Mouse (Mus musculus): ENCODE measurements around the gene Nupl2.
A peak's percentile ranks its signal among the peaks of the same experiment; 100 is the strongest.

Nupl2 gene

GRCm38 (mm10) chr5:24164789-24165445 is at the start of gene Nupl2:
TSS of gene Nupl2 (plus strand) at chr5:24164963.
- DNase-seq = peak; percentile 97

- DNase-seq = no peak
Observed at GRCm38 (mm10) chr5:24122221-24122620, 42.5 kb upstream of the Nupl2 start.

- DNase-seq = no peak
Observed at GRCm38 (mm10) chr5:24124175-24124574, 40.6 kb upstream of the Nupl2 start.

DNA sequence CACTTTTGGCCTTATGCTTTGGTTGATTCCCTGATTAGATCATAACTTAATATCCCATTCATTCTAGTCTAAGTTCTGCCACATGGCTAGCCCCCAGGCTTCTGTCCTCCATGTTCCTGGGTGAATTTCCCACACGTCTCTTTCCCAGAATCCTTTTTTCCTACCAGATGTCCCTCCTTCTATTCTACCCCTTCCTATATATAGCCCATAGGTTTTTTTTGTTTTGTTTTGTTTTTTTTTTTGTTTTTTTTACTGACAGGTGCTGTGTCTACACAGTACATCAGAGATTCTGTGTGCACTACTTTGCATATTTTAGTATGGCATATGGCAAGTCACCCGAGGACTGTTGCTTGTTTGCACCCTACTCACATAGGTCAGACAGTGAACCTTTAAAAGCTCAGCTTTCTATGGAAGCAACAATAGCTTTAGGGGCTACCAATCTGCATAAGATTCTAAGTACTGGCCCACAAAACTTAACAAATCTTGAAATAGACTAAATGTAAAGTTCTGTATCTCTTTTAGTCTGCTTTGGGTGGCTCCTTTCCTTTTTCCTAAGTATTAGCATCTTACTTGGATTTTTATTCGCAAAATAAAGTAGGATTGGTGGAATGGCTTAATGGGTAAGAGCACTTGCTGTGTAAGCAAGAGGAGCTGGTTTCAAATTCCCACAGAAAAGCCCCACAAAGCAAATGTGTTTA is 40.0 kb upstream of the Nupl2 start:
- DNase-seq = no peak

- no peak for DNase-seq
Observed at GRCm38 (mm10) chr5:24125910-24126636, 38.7 kb upstream of the Nupl2 start.

DNA sequence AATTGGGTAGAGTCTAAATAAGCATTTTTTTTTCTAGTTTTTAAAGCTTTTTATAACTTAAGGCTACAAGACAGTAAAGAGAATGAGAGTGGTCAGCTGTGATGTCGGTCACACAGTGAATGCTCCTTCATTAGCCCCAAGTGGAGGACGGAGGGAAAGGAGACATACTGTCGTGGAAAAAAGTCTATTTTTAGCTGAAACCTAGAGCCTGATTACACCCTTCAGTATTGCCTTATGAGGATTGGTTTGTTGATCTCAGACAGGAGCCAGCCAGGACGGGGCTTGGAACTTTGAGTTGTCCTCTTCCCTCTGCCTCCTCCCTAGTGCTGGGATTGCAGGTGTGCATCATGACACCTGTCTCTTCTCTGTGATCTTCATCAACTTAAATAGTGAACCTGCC is 37.8 kb upstream of the Nupl2 start:
- no peak for DNase-seq

- no peak for DNase-seq
Observed at GRCm38 (mm10) chr5:24146964-24147363, 17.8 kb upstream of the Nupl2 start.

- no peak for DNase-seq
Observed at GRCm38 (mm10) chr5:24152199-24152598, 12.6 kb upstream of the Nupl2 start.

DNA sequence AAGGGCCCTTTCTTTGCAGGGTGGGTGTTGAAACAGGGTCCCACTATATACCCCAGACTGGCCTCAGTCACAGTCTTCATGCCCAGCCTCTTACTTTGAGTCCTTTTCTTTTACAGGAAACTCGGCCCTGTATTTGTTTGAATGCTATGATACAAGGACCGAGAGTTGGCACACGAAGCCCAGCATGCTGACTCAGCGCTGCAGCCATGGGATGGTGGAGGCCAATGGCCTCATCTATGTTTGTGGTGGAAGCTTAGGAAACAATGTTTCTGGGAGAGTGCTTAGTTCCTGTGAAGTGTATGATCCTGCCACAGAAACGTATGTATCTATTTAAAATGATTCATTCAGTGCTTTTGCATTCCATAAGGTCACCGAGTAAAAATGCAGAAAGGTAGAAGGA is 8.0 kb upstream of the Nupl2 start:
- no peak for DNase-seq

- no peak for DNase-seq
Observed at GRCm38 (mm10) chr5:24167263-24167662, 2.5 kb downstream of the Nupl2 start.

- no peak for DNase-seq
Observed at GRCm38 (mm10) chr5:24169881-24170280, 5.1 kb downstream of the Nupl2 start.

- no peak for DNase-seq
Observed at GRCm38 (mm10) chr5:24172092-24172491, 7.3 kb downstream of the Nupl2 start.

GRCm38 (mm10) chr5:24181514-24182295 is 16.9 kb downstream of the Nupl2 start:
- DNase-seq = no peak

DNA sequence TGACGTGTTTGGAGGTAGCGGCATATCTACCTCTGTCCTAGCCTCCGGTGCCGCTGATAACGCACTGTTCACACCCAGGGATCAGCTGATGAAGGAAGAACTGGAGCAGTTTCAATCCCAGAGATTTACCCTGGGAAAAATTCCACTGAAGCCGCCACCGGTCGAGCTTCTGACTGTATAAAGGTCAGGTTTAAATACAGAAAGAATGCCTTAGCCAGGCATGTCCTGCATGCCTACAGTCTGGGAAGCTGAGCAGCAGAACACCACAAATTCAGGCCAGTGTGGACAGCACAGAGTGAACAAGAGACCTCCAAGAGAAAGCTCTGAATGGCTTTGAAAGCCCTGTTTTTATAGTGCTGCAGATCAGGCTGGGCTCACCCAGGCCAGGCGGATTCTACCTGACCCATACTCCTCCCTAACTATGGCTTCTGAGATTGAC is 17.6 kb downstream of the Nupl2 start:
- no peak for DNase-seq

DNA sequence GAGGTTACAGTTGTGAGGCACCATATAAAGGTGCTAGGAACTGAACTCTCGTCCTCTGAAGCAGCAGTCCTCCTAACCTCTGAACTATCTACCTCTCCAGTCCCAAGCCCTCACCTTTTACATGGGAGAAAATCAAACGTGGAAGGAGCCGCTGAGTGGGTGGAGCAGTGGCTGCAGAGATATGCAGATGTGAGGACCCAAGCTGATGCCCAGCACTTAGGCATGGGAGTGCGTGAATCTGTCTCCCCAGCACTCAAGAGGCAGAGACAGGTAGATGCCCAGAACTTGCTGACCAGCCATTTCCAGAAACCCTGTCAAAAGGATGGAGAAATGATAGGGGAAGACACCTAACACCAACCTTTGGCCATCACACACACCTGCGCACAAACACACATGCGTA is 18.3 kb downstream of the Nupl2 start:
- DNase-seq = no peak

DNA sequence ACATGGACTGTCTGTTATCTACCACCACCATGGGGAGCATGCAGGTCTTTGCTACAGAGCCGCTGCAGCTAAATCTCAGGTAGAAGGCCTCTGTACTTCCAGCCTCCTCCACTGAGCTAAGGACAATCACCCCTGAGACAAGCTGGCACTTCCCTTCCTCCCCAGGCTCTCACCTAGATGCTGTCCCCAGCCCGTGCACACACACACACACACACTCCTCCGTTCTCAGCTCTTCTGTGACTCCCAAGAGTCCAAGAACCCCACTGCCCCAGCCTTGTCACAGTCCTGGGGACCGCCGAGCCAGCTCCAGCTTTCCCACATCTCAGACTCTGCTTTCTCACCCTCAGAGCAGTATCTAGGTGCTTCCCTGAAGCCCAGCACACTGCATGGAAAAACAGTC is 19.2 kb downstream of the Nupl2 start:
- no peak for DNase-seq

GRCm38 (mm10) chr5:24188476-24188875 is 23.7 kb downstream of the Nupl2 start:
- no peak for DNase-seq

DNA sequence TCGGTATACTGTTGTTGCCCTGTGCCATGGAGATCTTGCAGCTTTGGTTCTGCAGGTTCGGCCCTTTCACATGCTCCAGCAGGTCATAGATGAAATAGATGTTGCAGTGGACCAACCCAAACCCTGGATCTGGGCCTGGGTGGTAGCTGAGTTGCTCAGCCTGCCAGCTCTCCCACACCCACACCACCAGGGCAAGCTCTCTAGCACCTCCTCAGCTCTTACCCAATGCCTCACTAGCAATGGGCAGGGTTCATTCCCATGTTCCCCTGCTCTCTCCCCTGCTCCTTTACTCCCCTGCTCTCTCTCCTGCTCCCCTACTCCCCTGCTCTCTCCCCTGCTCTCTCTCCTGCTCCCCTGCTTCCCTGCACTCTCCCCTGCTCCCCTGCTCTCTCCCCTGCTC is 27.1 kb downstream of the Nupl2 start:
- DNase-seq = no peak

GRCm38 (mm10) chr5:24201006-24201405 is 36.2 kb downstream of the Nupl2 start:
- DNase-seq = no peak

- DNase-seq = no peak
Observed at GRCm38 (mm10) chr5:24202492-24202891, 37.7 kb downstream of the Nupl2 start.

DNA sequence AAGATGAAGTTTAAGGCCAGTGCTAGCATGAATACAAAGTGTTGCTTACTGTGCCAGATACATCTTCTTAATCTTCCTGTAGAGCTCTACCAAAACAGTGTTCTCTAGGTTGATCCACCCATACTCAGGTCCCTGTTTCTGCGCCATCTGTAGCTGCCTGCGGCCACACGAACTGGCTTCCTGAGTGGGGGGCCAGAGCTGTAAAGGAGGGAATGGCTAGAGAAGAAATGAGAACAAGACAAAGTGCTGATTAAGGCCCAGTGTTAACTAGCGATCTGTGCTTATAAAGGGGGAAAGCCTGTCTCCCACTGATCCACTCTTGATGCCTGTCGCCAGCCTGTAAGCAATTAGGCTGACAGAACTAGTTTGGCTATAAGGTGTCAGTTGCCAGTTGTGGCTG is 38.5 kb downstream of the Nupl2 start:
- no peak for DNase-seq

DNA sequence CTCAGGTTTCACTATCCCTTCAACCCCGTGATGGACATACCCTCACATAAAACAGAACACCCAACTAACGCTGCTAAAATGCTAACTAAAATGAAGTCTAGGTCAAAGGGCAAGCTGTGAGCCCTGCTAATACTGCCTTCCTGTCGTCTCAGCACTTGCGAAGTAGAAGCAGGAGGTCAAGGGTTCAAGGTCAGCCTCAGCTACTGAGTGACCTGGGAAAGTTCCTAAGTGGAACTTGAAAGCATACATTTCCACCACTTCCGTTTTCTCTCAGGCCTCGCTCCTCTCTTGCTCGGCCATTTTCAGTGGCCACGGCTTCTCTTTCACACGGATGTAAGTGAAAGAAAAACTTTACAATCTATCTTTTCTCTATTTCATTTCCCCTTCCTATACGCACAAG is 43.2 kb downstream of the Nupl2 start:
- no peak for DNase-seq

DNA sequence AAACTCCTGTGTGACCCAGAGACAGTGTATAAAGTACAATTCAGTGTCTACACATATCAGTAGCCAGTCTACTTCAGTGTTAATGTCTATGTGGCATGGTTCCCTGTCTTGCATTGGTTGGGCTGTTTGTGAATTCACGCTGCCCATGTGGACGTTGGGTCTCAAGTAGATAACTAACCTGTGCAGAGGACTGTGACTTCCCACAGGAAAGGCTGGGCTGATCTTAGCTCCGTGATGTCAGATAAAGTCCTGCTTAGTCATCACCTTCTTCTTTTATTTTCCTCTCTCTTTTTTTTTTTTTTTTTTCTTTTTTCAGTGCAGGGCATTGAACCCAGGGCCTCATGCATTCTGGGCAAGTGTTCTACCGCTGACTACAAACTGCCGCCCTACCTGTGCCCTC is 43.7 kb downstream of the Nupl2 start:
- no peak for DNase-seq

Measured in lung, postnatal 36 days (tissue).